Mouse (Mus musculus): Measurements from ENCODE around the gene Reg3a.
"Not testable (repeated sequence)": the region's sequence is repeated elsewhere in the genome, so short reads cannot be mapped to it uniquely, and the experiment has no call there.

The Reg3a gene

DNA sequence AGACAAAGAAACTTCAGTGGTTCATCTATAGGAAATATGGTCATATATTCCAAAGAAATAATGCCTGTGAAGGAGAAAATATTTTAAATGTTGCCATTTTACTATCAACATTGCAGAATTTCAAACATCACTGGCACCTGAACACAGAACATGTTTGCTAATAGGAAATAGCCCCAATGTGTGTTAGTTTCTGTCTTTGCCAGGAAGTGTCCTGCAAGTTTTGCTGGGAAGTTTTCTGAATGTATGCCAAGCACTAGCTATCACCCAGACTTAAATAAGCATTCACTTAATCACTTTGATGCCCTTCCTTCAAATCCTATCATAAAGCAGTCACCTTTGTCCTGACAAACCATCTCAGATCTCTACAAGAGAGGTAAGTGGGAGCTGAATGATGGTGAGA is at the start of gene Reg3a:
Reg3a (plus strand) TSS at position 301 of the 400 bp plus-strand sequence.
- DNase-seq (ENCODE audit: low spot score in 2 of 2): no peak

GRCm38 (mm10) chr6:78331919-78332569 is 48.5 kb upstream of the Reg3a start:
- DNase-seq (ENCODE audit: low spot score in 2 of 2): peak; percentile 5 to 33

DNA sequence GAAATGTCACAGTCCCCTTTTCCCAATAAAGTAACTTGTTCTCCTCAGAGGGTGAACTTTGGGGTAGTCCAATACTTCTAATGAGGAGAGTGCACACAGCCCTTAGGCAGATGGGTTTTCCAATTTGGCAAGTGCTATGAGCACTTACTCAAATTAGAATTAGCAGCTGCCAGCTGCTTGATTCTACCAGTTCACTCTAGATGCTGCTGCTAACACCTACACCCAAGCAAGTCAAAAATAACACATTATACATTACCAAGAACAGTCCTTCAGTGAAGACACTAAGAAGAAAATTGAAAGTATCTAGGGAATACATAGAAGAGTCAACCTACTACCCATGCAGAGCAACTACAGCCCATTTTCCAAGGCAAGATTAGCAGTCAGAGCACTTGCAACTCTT is 40.2 kb upstream of the Reg3a start:
- DNase-seq (ENCODE audit: low spot score in 2 of 2): peak; percentile 26 to 47

DNA sequence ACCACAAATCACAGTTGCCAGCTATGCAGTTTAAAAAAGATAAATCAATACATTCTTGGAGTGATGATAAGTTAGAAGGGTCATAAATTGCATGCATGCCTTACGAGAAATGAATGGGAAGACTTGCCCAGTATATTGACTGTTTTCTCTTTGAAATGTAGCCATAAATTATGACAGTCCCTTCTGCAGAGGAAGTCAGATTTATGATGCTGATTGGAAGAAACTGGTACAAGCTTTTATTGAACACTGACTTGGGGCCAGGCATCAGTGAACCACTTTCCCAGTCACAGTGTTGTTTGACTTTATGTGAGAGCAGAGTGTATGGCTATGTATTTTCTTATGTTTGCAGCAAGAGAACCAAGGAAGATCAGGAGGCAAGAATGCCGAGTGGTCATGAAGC is 38.8 kb upstream of the Reg3a start:
- DNase-seq (ENCODE audit: low spot score in 2 of 2): no peak

DNA sequence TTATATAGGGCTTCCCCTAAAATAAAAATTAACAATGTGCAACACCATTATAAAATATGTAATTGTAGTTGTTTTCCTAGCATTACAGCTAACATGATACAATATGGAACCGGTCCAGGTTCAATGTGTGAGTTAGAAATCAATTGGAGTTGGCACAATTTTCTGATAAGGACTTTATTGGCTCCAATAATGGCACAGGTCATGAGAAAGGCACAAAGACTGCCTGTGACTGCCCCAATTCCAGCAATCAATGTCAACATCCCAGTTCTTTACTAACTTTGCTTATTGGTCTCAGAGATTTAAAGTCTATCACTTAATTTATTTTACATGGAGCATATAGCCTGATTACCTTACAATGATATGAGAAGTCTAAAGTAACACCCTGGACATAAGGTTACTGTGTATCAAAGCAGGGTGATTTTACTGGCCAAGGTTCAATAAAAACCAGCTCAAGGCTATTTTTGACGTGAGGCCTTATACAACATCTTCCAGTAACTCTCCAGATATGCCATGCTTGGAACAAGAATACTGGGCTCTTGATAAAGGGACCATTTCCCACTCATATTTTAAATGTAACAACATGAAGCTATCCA is 18.4 kb upstream of the Reg3a start:
- DNase-seq (ENCODE audit: low spot score in 2 of 2): no peak

GRCm38 (mm10) chr6:78370357-78370756 is 10.2 kb upstream of the Reg3a start, which contains the start of gene Reg3b:
Gene Reg3b, plus strand, starts transcription at chr6:78370657.
- DNase-seq (ENCODE audit: low spot score in 2 of 2): no peak

GRCm38 (mm10) chr6:78378765-78379164 is 1.7 kb upstream of the Reg3a start, which contains the start of gene Reg3d:
Gene Reg3d, minus strand, starts transcription at chr6:78378865.
- no peak for DNase-seq (ENCODE audit: low spot score in 2 of 2)

- DNase-seq (ENCODE audit: low spot score in 2 of 2): no peak
These were observed 5.1 kb downstream of the Reg3a start for GRCm38 (mm10) chr6:78385609-78386008.

- not testable (repeated sequence) for DNase-seq (ENCODE audit: low spot score in 2 of 2)
These were observed 14.8 kb downstream of the Reg3a start, which contains the start of gene Reg2 for GRCm38 (mm10) chr6:78395323-78395722. Gene Reg2, plus strand, starts transcription at chr6:78395623.

DNA sequence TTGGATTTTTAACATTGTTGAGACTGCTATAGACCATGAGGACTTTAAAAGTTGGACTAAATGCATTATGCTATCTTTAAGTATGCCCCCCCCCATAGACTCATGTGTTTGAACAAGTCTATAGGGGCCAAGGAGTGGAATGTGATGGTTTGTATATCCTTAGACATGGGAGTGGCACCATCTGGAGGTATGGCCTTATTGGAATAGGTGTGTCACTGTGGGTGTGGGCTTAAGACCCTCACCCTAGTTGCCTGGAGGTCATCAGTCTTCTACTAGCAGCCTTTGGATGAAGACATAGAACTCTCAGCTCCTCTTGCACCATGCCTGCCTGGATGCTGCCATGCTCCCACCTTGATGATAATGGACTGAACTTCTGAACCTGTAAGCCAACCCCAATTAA is 41.9 kb downstream of the Reg3a start, which contains the start of gene Reg1:
Reg1 (plus strand) TSS at position 301 of the 400 bp plus-strand sequence.
- not testable (repeated sequence) for DNase-seq (ENCODE audit: low spot score in 2 of 2)

- DNase-seq (ENCODE audit: low spot score in 2 of 2): no peak
These were observed 45.0 kb downstream of the Reg3a start for GRCm38 (mm10) chr6:78425497-78425896.

Data from right cerebral cortex, adult 2 months (tissue).